Mouse (Mus musculus): ENCODE data around the gene Tspoap1. TPM values are rescaled to one million over a fixed set of nuclear protein-coding genes. Genes with fewer than 3 reads are reported as not detected.
A peak's percentile ranks its signal among the peaks of the same experiment; 100 is the strongest.

The Tspoap1 gene
- polyA plus RNA-seq, 1 experiment from 2014 or later, result 1.2 TPM

GRCm38 (mm10) chr11:87808236-87808635 is 47.9 kb downstream of the Tspoap1 start:
- H3K4me1 ChIP-seq (ENCODE audit: control insufficient read depth, insufficient read depth, low read length), result no peaks in the 10 kb centered on the region
- no peaks in the 10 kb centered on the region; the same call in 1 of the 2 replicates for H3K27me3 ChIP-seq (ENCODE audit: control insufficient read depth, insufficient read depth, low read length)
- H3K9me3 ChIP-seq (replicated peaks; ENCODE audit: control insufficient read depth, low read length), result no peaks in the 10 kb centered on the region
- 65% methylated on average over 7 of the region's 7 CpGs for WGBS
- H3K9ac ChIP-seq (ENCODE audit: low read length), result no peak overlapping the region
- H3K27ac ChIP-seq (ENCODE audit: low read length), result no peak overlapping the region
- no peak overlapping the region for H3K4me3 ChIP-seq (ENCODE audit: low read length)
- no peak overlapping the region for H3K4me2 ChIP-seq (ENCODE audit: low read depth, low read length)
- no peaks in the 10 kb centered on the region for H3K36me3 ChIP-seq (ENCODE audit: control insufficient read depth, insufficient read depth)
- ATAC-seq (replicated peaks; ENCODE audit: extremely low read depth, insufficient read depth, low FRiP score), result no peak

- H3K9me3 ChIP-seq (replicated peaks; ENCODE audit: control insufficient read depth, low read length), result no peaks in the 10 kb centered on the region
- no peaks in the 10 kb centered on the region for H3K4me1 ChIP-seq (ENCODE audit: control insufficient read depth, insufficient read depth, low read length)
- H3K27me3 ChIP-seq (ENCODE audit: control insufficient read depth, insufficient read depth, low read length), result peaks cover 6% of the 10 kb centered on the region; the same call in 1 of the 2 replicates
- no peaks in the 10 kb centered on the region for H3K36me3 ChIP-seq (ENCODE audit: control insufficient read depth, insufficient read depth)
- H3K9ac ChIP-seq (ENCODE audit: low read length), result no peak overlapping the region
- H3K4me2 ChIP-seq (ENCODE audit: low read depth, low read length), result no peak overlapping the region
- no peak overlapping the region for H3K4me3 ChIP-seq (ENCODE audit: low read length)
- no peak for ATAC-seq (replicated peaks; ENCODE audit: extremely low read depth, insufficient read depth, low FRiP score)
- no peak overlapping the region for H3K27ac ChIP-seq (ENCODE audit: low read length)
- WGBS, result 52% methylated on average over 4 of the region's 4 CpGs
Observed at GRCm38 (mm10) chr11:87811396-87811795, 51.1 kb downstream of the Tspoap1 start.

- Histone ChIP-seq H3K9me3 (replicated peaks; ENCODE audit: control insufficient read depth, low read length) (no peaks in the 10 kb centered on the region), H3K4me3 (ENCODE audit: low read length) (no peak overlapping the region), H3K4me1 (ENCODE audit: control insufficient read depth, insufficient read depth, low read length) (no peaks in the 10 kb centered on the region), H3K36me3 (ENCODE audit: control insufficient read depth, insufficient read depth) (no peaks in the 10 kb centered on the region), H3K27me3 (ENCODE audit: control insufficient read depth, insufficient read depth, low read length) (peaks cover 12% of the 10 kb centered on the region), H3K4me2 (ENCODE audit: low read depth, low read length) (no peak overlapping the region), H3K9ac (ENCODE audit: low read length) (no peak overlapping the region), H3K27ac (ENCODE audit: low read length) (no peak overlapping the region)
- no peak for ATAC-seq (replicated peaks; ENCODE audit: extremely low read depth, insufficient read depth, low FRiP score)
- WGBS, result 74% methylated on average over 8 of the region's 8 CpGs
Observed at GRCm38 (mm10) chr11:87814831-87815230, 54.5 kb downstream of the Tspoap1 start.

- H3K9me3 ChIP-seq (replicated peaks; ENCODE audit: control insufficient read depth, low read length), result no peaks in the 10 kb centered on the region
- H3K27me3 ChIP-seq (ENCODE audit: control insufficient read depth, insufficient read depth, low read length), result peaks cover 12% of the 10 kb centered on the region
- H3K9ac ChIP-seq (ENCODE audit: low read length), result peak overlapping the region; percentile 50; the same call in 1 of the 2 replicates
- 4% methylated on average over 31 of the region's 31 CpGs for WGBS
- H3K4me3 ChIP-seq (ENCODE audit: low read length), result peak overlapping the region; percentile 49
- H3K4me2 ChIP-seq (ENCODE audit: low read depth, low read length), result peak overlapping the region; percentile 74
- H3K4me1 ChIP-seq (ENCODE audit: control insufficient read depth, insufficient read depth, low read length), result no peaks in the 10 kb centered on the region
- ATAC-seq (replicated peaks; ENCODE audit: extremely low read depth, insufficient read depth, low FRiP score), result no peak
- no peaks in the 10 kb centered on the region for H3K36me3 ChIP-seq (ENCODE audit: control insufficient read depth, insufficient read depth)
- H3K27ac ChIP-seq (ENCODE audit: low read length), result no peak overlapping the region
Observed at GRCm38 (mm10) chr11:87816707-87817442, 56.5 kb downstream of the Tspoap1 start.

- WGBS, result 27% methylated on average over 4 of the region's 4 CpGs
- H3K4me2 ChIP-seq (ENCODE audit: low read depth, low read length), result peak overlapping the region; percentile 74
- H3K9me3 ChIP-seq (replicated peaks; ENCODE audit: control insufficient read depth, low read length), result no peaks in the 10 kb centered on the region
- H3K9ac ChIP-seq (ENCODE audit: low read length), result peak overlapping the region; percentile 50; the same call in 1 of the 2 replicates
- H3K27ac ChIP-seq (ENCODE audit: low read length), result no peak overlapping the region
- no peak for ATAC-seq (replicated peaks; ENCODE audit: extremely low read depth, insufficient read depth, low FRiP score)
- peaks cover 12% of the 10 kb centered on the region for H3K27me3 ChIP-seq (ENCODE audit: control insufficient read depth, insufficient read depth, low read length)
- no peaks in the 10 kb centered on the region for H3K4me1 ChIP-seq (ENCODE audit: control insufficient read depth, insufficient read depth, low read length)
- peak overlapping the region; percentile 49 for H3K4me3 ChIP-seq (ENCODE audit: low read length)
- H3K36me3 ChIP-seq (ENCODE audit: control insufficient read depth, insufficient read depth), result no peaks in the 10 kb centered on the region
Observed at GRCm38 (mm10) chr11:87817443-87817773, 57.1 kb downstream of the Tspoap1 start.

GRCm38 (mm10) chr11:87821502-87821901 is 61.2 kb downstream of the Tspoap1 start:
- Histone ChIP-seq H3K4me1 (ENCODE audit: control insufficient read depth, insufficient read depth, low read length) (no peaks in the 10 kb centered on the region), H3K9me3 (replicated peaks; ENCODE audit: control insufficient read depth, low read length) (no peaks in the 10 kb centered on the region), H3K9ac (ENCODE audit: low read length) (no peak overlapping the region), H3K4me3 (ENCODE audit: low read length) (no peak overlapping the region), H3K27me3 (ENCODE audit: control insufficient read depth, insufficient read depth, low read length) (peaks cover 13% of the 10 kb centered on the region), H3K36me3 (ENCODE audit: control insufficient read depth, insufficient read depth) (no peaks in the 10 kb centered on the region), H3K27ac (ENCODE audit: low read length) (no peak overlapping the region), H3K4me2 (ENCODE audit: low read depth, low read length) (no peak overlapping the region)
- WGBS, result 56% methylated on average over 5 of the region's 5 CpGs
- ATAC-seq (replicated peaks; ENCODE audit: extremely low read depth, insufficient read depth, low FRiP score), result no peak

- 64% methylated on average over 10 of the region's 10 CpGs for WGBS
Observed at GRCm38 (mm10) chr11:87828239-87828900, 68.0 kb downstream of the Tspoap1 start, which contains the start of gene Lpo. Gene Lpo, minus strand, starts transcription at chr11:87828289.

More at GRCm38 (mm10) chr11:87828239-87828900, 68.0 kb downstream of the Tspoap1 start, which contains the start of gene Lpo:
- Histone ChIP-seq H3K27ac (ENCODE audit: low read length) (no peak within 1 kb of the TSS), H3K27me3 (ENCODE audit: control insufficient read depth, insufficient read depth, low read length) (peaks cover 7% of the 10 kb centered on the region), H3K36me3 (ENCODE audit: control insufficient read depth, insufficient read depth) (no peaks in the 10 kb centered on the region), H3K9ac (ENCODE audit: low read length) (no peak within 1 kb of the TSS), H3K4me3 (ENCODE audit: low read length) (no peak within 1 kb of the TSS), H3K4me1 (ENCODE audit: control insufficient read depth, insufficient read depth, low read length) (no peaks in the 10 kb centered on the region), H3K9me3 (replicated peaks; ENCODE audit: control insufficient read depth, low read length) (no peaks in the 10 kb centered on the region), H3K4me2 (ENCODE audit: low read depth, low read length) (no peak within 1 kb of the TSS)
- ATAC-seq (replicated peaks; ENCODE audit: extremely low read depth, insufficient read depth, low FRiP score), result no peak
